Mouse (Mus musculus): ENCODE measurements around the gene Vegfd. TPM values are rescaled to one million over a fixed set of nuclear protein-coding genes. Genes with fewer than 3 reads are reported as not detected.
A peak's percentile ranks its signal among the peaks of the same experiment; 100 is the strongest.

Vegfd gene
- total and polyA plus RNA-seq, 2 experiments from 2014 or later: 0.29 TPM; not detected in 1

GRCm38 (mm10) chrX:164440703-164441102, 67.5 kb downstream of the Vegfd start:
- Histone ChIP-seq H3K4me1 (ENCODE audit: insufficient read depth, low read length) (no peaks in the 10 kb centered on the region), H3K27me3 (ENCODE audit: insufficient read depth, low read length) (no peaks in the 10 kb centered on the region), H3K9me3 (ENCODE audit: low read length) (no peaks in the 10 kb centered on the region), H3K27ac (no peak overlapping the region), H3K4me2 (ENCODE audit: low read depth, low read length) (no peak overlapping the region), H3K36me3 (ENCODE audit: insufficient read depth, low read length) (no peaks in the 10 kb centered on the region), H3K4me3 (ENCODE audit: low read length) (no peak overlapping the region), H3K9ac (replicated peaks; ENCODE audit: low read length) (no peak overlapping the region)
- ATAC-seq (no peak), DNase-seq (ENCODE audit: low spot score) (no peak)
- WGBS: 82% methylated on average over 3 of the region's 3 CpGs
- TF ChIP-seq CTCF (IDR thresholded peaks at IDR 0.05; ENCODE audit: low read depth): no peak

- Histone ChIP-seq H3K4me1 (ENCODE audit: insufficient read depth, low read length) (no peaks in the 10 kb centered on the region), H3K36me3 (ENCODE audit: insufficient read depth, low read length) (no peaks in the 10 kb centered on the region), H3K27me3 (ENCODE audit: insufficient read depth, low read length) (no peaks in the 10 kb centered on the region), H3K9ac (replicated peaks; ENCODE audit: low read length) (no peak overlapping the region), H3K4me2 (ENCODE audit: low read depth, low read length) (no peak overlapping the region), H3K9me3 (ENCODE audit: low read length) (no peaks in the 10 kb centered on the region), H3K4me3 (ENCODE audit: low read length) (no peak overlapping the region), H3K27ac (no peak overlapping the region)
- DNase-seq (ENCODE audit: low spot score): no peak
- 83% methylated on average over 3 of the region's 3 CpGs for WGBS
- ATAC-seq: no peak
- no peak for TF ChIP-seq CTCF (IDR thresholded peaks at IDR 0.05; ENCODE audit: low read depth)
Measured at GRCm38 (mm10) chrX:164441306-164441705, 68.1 kb downstream of the Vegfd start.

GRCm38 (mm10) chrX:164445601-164446000, 72.4 kb downstream of the Vegfd start:
- Histone ChIP-seq H3K36me3 (ENCODE audit: insufficient read depth, low read length) (no peaks in the 10 kb centered on the region), H3K4me2 (ENCODE audit: low read depth, low read length) (no peak overlapping the region), H3K9ac (replicated peaks; ENCODE audit: low read length) (no peak overlapping the region), H3K4me1 (ENCODE audit: insufficient read depth, low read length) (no peaks in the 10 kb centered on the region), H3K27ac (no peak overlapping the region), H3K27me3 (ENCODE audit: insufficient read depth, low read length) (no peaks in the 10 kb centered on the region), H3K9me3 (ENCODE audit: low read length) (no peaks in the 10 kb centered on the region), H3K4me3 (ENCODE audit: low read length) (no peak overlapping the region)
- no peak for DNase-seq (ENCODE audit: low spot score)
- TF ChIP-seq CTCF (IDR thresholded peaks at IDR 0.05; ENCODE audit: low read depth): no peak
- ATAC-seq: no peak
- 91% methylated on average over 12 of the region's 12 CpGs for WGBS

- Histone ChIP-seq H3K4me2 (ENCODE audit: low read depth, low read length) (no peak overlapping the region), H3K27ac (no peak overlapping the region), H3K9ac (replicated peaks; ENCODE audit: low read length) (no peak overlapping the region), H3K27me3 (ENCODE audit: insufficient read depth, low read length) (no peaks in the 10 kb centered on the region), H3K9me3 (ENCODE audit: low read length) (no peaks in the 10 kb centered on the region), H3K4me3 (ENCODE audit: low read length) (no peak overlapping the region), H3K36me3 (ENCODE audit: insufficient read depth, low read length) (no peaks in the 10 kb centered on the region), H3K4me1 (ENCODE audit: insufficient read depth, low read length) (no peaks in the 10 kb centered on the region)
- whole genome bisulfite sequencing: 85% methylated on average over 10 of the region's 10 CpGs
- ATAC-seq (no peak), DNase-seq (ENCODE audit: low spot score) (no peak)
- TF ChIP-seq CTCF (IDR thresholded peaks at IDR 0.05; ENCODE audit: low read depth): no peak
Measured at GRCm38 (mm10) chrX:164446106-164446551, 73.0 kb downstream of the Vegfd start.

- DNase-seq (ENCODE audit: low spot score): no peak
- Histone ChIP-seq H3K27me3 (ENCODE audit: insufficient read depth, low read length) (no peaks in the 10 kb centered on the region), H3K9me3 (ENCODE audit: low read length) (no peaks in the 10 kb centered on the region), H3K36me3 (ENCODE audit: insufficient read depth, low read length) (no peaks in the 10 kb centered on the region), H3K4me3 (ENCODE audit: low read length) (no peak overlapping the region), H3K4me1 (ENCODE audit: insufficient read depth, low read length) (no peaks in the 10 kb centered on the region), H3K9ac (replicated peaks; ENCODE audit: low read length) (no peak overlapping the region), H3K27ac (no peak overlapping the region), H3K4me2 (ENCODE audit: low read depth, low read length) (no peak overlapping the region)
- ATAC-seq: no peak
- TF ChIP-seq CTCF (IDR thresholded peaks at IDR 0.05; ENCODE audit: low read depth): no peak
- 91% methylated on average over 9 of the region's 9 CpGs for WGBS
Measured at GRCm38 (mm10) chrX:164446835-164447681, 73.9 kb downstream of the Vegfd start.

GRCm38 (mm10) chrX:164447682-164448071, 74.5 kb downstream of the Vegfd start:
- H3K27me3 ChIP-seq (ENCODE audit: insufficient read depth, low read length): no peaks in the 10 kb centered on the region
- no peaks in the 10 kb centered on the region for H3K4me1 ChIP-seq (ENCODE audit: insufficient read depth, low read length)
- no peaks in the 10 kb centered on the region for H3K9me3 ChIP-seq (ENCODE audit: low read length)
- 83% methylated on average over 2 of the region's 2 CpGs for WGBS
- no peak overlapping the region for H3K9ac ChIP-seq (replicated peaks; ENCODE audit: low read length)
- TF ChIP-seq CTCF (IDR thresholded peaks at IDR 0.05; ENCODE audit: low read depth): no peak
- H3K4me2 ChIP-seq (ENCODE audit: low read depth, low read length): no peak overlapping the region
- H3K36me3 ChIP-seq (ENCODE audit: insufficient read depth, low read length): no peaks in the 10 kb centered on the region
- H3K4me3 ChIP-seq (ENCODE audit: low read length): no peak overlapping the region
- ATAC-seq: no peak
- no peak overlapping the region for H3K27ac ChIP-seq
- DNase-seq (ENCODE audit: low spot score): no peak

- ATAC-seq: no peak
- peak; percentile 58 for TF ChIP-seq CTCF (IDR thresholded peaks at IDR 0.05; ENCODE audit: low read depth)
- no peak overlapping the region for H3K4me2 ChIP-seq (ENCODE audit: low read depth, low read length)
- DNase-seq (ENCODE audit: low spot score): peak; percentile 74
- H3K9ac ChIP-seq (replicated peaks; ENCODE audit: low read length): no peak overlapping the region
- no peaks in the 10 kb centered on the region for H3K27me3 ChIP-seq (ENCODE audit: insufficient read depth, low read length)
- no peak overlapping the region for H3K27ac ChIP-seq
- no peaks in the 10 kb centered on the region for H3K36me3 ChIP-seq (ENCODE audit: insufficient read depth, low read length)
- H3K4me3 ChIP-seq (ENCODE audit: low read length): no peak overlapping the region
- WGBS: 45% methylated on average over 3 of the region's 3 CpGs
- no peaks in the 10 kb centered on the region for H3K4me1 ChIP-seq (ENCODE audit: insufficient read depth, low read length)
- H3K9me3 ChIP-seq (ENCODE audit: low read length): no peaks in the 10 kb centered on the region
Measured at GRCm38 (mm10) chrX:164449201-164449600, 76.0 kb downstream of the Vegfd start.

Other genes starting within 250 kb of the Vegfd start
- 0.10 and 0.14 TPM in 2 replicates for gene Ace2, start 234.0 kb upstream of the Vegfd start, total RNA-seq (2014; rRNA removed)
- 1.3 and 1.6 TPM in 2 replicates for gene Ace2, start 234.0 kb upstream of the Vegfd start, polyA plus RNA-seq (2015; fragmentation: Nextera tagmentation; extraction: Ambion mirVana)
- gene Bmx, start 115.2 kb upstream of the Vegfd start, total RNA-seq (2014; rRNA removed): 0.89 and 1.0 TPM in 2 replicates
- 0.39 and 0.49 TPM in 2 replicates for gene Bmx, start 115.2 kb upstream of the Vegfd start, polyA plus RNA-seq (2015; fragmentation: Nextera tagmentation; extraction: Ambion mirVana)
- 0.65 and 0.94 TPM in 2 replicates for gene Pir, start 104.0 kb upstream of the Vegfd start, total RNA-seq (2014; rRNA removed)
- 7.8 and 8.4 TPM in 2 replicates for gene Pir, start 104.0 kb upstream of the Vegfd start, polyA plus RNA-seq (2015; fragmentation: Nextera tagmentation; extraction: Ambion mirVana)
- 2.4 and 3.4 TPM in 2 replicates for gene Piga, start 46.4 kb downstream of the Vegfd start, total RNA-seq (2014; rRNA removed)
- gene Piga, start 46.4 kb downstream of the Vegfd start, polyA plus RNA-seq (2015; fragmentation: Nextera tagmentation; extraction: Ambion mirVana): 3.0 and 3.1 TPM in 2 replicates
- not detected in 2 replicates for gene Asb11, start 63.6 kb downstream of the Vegfd start, total RNA-seq (2014; rRNA removed)
- gene Asb11, start 63.6 kb downstream of the Vegfd start, polyA plus RNA-seq (2015; fragmentation: Nextera tagmentation; extraction: Ambion mirVana): not detected in 2 replicates
- gene Asb9, start 132.9 kb downstream of the Vegfd start, total RNA-seq (2014; rRNA removed): not detected in 2 replicates
- gene Asb9, start 132.9 kb downstream of the Vegfd start, polyA plus RNA-seq (2015; fragmentation: Nextera tagmentation; extraction: Ambion mirVana): not detected in 2 replicates

Data from hindbrain, postnatal 0 days (tissue).